Mouse (Mus musculus) CD8-positive naive resting alpha-beta T cell, adult 57 days (primary cell): Measurements from ENCODE around the gene H2al1j. TPM values are rescaled to one million over a fixed set of nuclear protein-coding genes. Genes with fewer than 3 reads are reported as not detected.

Source experiments
- total RNA-seq: library from RNA; stranded (reverse); gene quantifications from one replicate; pipeline ENCODE4 v1.2.4, GENCODE M21; 2023

The H2al1j gene
- total RNA-seq, result not detected

GRCm38 (mm10) chrX:11327522-11327921, at the start of gene H2al1j:
TSS of gene H2al1j (plus strand) at chrX:11327822.

DNA sequence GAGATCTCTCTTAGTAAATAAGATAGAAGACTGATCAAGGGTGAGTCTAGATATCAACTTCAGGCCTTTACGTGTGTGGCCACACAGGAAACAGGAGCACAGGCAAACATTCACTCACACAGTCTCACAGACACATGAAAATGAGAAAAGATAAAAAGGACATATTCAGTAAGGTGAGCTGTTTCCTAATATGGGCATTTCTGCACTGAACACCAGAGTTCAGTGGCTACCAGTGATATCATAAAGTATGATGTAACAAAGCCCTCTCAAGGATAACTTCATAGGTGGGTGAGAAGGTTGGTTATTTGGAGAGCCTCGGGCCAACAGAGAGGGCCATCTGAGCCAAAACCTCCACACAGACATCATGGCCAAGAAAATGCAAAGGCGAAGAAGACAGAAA, 28.7 kb upstream of the H2al1j start, which contains the start of gene H2al1a:
Gene H2al1a (plus strand): TSS at position 301 of the 400 bp plus-strand sequence.

GRCm38 (mm10) chrX:11302132-11302531, 25.5 kb upstream of the H2al1j start, which contains the start of gene H2al1b:
TSS of gene H2al1b (plus strand) at chrX:11302432.

GRCm38 (mm10) chrX:11305355-11305754, 22.3 kb upstream of the H2al1j start, which contains the start of gene H2al1c:
TSS of gene H2al1c (plus strand) at chrX:11305655.

GRCm38 (mm10) chrX:11308524-11308923, 19.1 kb upstream of the H2al1j start, which contains the start of gene H2al1d:
TSS of gene H2al1d (plus strand) at chrX:11308824.

DNA sequence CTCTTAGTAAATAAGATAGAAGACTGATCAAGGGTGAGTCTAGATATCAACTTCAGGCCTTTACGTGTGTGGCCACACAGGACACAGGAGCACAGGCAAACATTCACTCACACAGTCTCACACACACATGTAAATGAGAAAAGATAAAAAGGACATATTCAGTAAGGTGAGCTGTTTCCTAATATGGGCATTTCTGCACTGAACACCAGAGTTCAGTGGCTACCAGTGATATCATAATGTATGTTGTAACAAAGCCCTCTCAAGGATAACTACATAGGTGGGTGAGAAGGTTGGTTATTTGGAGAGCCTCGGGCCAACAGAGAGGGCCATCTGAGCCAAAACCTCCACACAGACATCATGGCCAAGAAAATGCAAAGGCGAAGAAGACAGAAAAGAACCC, 16.0 kb upstream of the H2al1j start, which contains the start of gene H2al1e:
Gene H2al1e (plus strand): TSS at position 301 of the 400 bp plus-strand sequence.

DNA sequence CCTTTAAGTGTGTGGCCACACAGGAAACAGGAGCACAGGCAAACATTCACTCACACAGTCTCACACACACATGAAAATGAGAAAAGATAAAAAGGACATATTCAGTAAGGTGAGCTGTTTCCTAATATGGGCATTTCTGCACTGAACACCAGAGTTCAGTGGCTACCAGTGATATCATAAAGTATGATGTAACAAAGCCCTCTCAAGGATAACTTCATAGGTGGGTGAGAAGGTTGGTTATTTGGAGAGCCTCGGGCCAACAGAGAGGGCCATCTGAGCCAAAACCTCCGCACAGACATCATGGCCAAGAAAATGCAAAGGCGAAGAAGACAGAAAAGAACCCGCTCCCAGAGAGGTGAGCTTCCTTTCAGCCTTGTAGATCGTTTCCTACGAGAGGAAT, 12.8 kb upstream of the H2al1j start, which contains the start of gene H2al1f:
Gene H2al1f (plus strand): TSS at position 301 of the 400 bp plus-strand sequence.

GRCm38 (mm10) chrX:11317956-11318355, 9.7 kb upstream of the H2al1j start, which contains the start of gene H2al1g:
TSS of gene H2al1g (plus strand) at chrX:11318256.

GRCm38 (mm10) chrX:11321192-11321591, 6.4 kb upstream of the H2al1j start, which contains the start of gene H2al1h:
TSS of gene H2al1h (plus strand) at chrX:11321492.

GRCm38 (mm10) chrX:11324359-11324758, 3.3 kb upstream of the H2al1j start, which contains the start of gene H2al1i:
TSS of gene H2al1i (plus strand) at chrX:11324659.

Other genes starting within 250 kb of the H2al1j start
- not detected for gene H2al1a, start 28.6 kb upstream of the H2al1j start, total RNA-seq
- not detected for gene H2al1b, start 25.4 kb upstream of the H2al1j start, total RNA-seq
- not detected for gene H2al1c, start 22.2 kb upstream of the H2al1j start, total RNA-seq
- not detected for gene H2al1d, start 19.0 kb upstream of the H2al1j start, total RNA-seq
- gene H2al1e, start 15.9 kb upstream of the H2al1j start, total RNA-seq, result not detected
- gene H2al1f, start 12.7 kb upstream of the H2al1j start, total RNA-seq, result not detected
- gene H2al1g, start 9.6 kb upstream of the H2al1j start, total RNA-seq, result not detected
- gene H2al1h, start 6.3 kb upstream of the H2al1j start, total RNA-seq, result not detected
- not detected for gene H2al1i, start 3.2 kb upstream of the H2al1j start, total RNA-seq